Mouse (Mus musculus) erythroblast, embryonic 14.5 days (primary cell): ENCODE data around the gene Kyat1. TPM values are rescaled to one million over a fixed set of nuclear protein-coding genes. Genes with fewer than 3 reads are reported as not detected.
"Not testable (repeated sequence)": the region's sequence is repeated elsewhere in the genome, so short reads cannot be mapped to it uniquely, and the experiment has no call there.

Experiments
- H3K27me3 ChIP-seq: 2 replicates; pipeline ENCODE4 v1.6.1; 2012; ENCODE audit warnings: inconsistent platforms; ENCODE audit not compliant: control insufficient read depth
- H3K36me3 ChIP-seq: 2 replicates; pipeline ENCODE4 v1.6.1; 2012; ENCODE audit warnings: mild to moderate bottlenecking, inconsistent platforms; ENCODE audit not compliant: control insufficient read depth
- H3K4me1 ChIP-seq: 2 replicates; pipeline ENCODE4 v1.6.1; 2012; ENCODE audit warnings: inconsistent platforms; ENCODE audit not compliant: control insufficient read depth
- H3K4me3 ChIP-seq: replicated peaks from 2 replicates; pipeline ENCODE3; 2012; ENCODE audit warnings: moderate library complexity, mild to moderate bottlenecking, inconsistent platforms
- H3K9me3 ChIP-seq: 2 replicates; pipeline ENCODE4 v1.6.1; 2012; ENCODE audit warnings: low read length, inconsistent platforms, mixed read lengths; ENCODE audit not compliant: control insufficient read depth
- GATA1 ChIP-seq: IDR thresholded peaks from 2 replicates; pipeline ENCODE4 v1.6.1; 2012; ENCODE audit warnings: low read length, inconsistent platforms, mixed read lengths
- TAL1 ChIP-seq: IDR thresholded peaks from 3 replicates; pipeline ENCODE4 v1.6.1; 2012; ENCODE audit warnings: low read length, inconsistent platforms, mixed read lengths
- polyA plus RNA-seq: library from polyadenylated mRNA; stranded (reverse); fragments of >175 nt; gene quantifications from 2 replicates; pipeline ENCODE4 v1.2.3, GENCODE M21; 2012

Gene Kyat1
- polyA plus RNA-seq, 1 experiment: 0.34 TPM

DNA sequence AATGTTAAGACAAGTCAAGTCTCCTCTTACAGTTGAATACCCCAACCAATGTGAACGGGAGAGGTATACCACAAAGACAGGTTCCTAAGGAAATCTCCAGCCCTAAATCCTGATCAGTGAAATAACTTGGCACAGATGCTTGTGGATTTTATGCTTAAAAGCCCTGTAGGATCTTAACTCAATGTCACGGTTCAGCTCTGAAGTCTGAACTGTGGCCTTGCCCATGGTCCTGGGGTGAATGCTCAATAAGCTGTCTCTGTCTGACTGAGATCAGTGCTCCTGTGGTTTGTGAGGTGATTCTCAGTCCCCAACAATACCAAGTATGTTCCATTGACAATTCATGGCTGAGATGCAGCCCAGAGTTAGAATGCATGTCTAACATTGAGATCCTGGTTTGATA, 23.2 kb downstream of the Kyat1 start:
- Histone ChIP-seq H3K36me3 (peaks cover 26% of the 10 kb centered on the region), H3K4me1 (peaks cover 58% of the 10 kb centered on the region), H3K27me3 (no peaks in the 10 kb centered on the region), H3K4me3 (no peak overlapping the region), H3K9me3 (peaks cover 6% of the 10 kb centered on the region; the same call in 1 of the 2 replicates)
- TF ChIP-seq GATA1 (no peak), TAL1 (no peak)

DNA sequence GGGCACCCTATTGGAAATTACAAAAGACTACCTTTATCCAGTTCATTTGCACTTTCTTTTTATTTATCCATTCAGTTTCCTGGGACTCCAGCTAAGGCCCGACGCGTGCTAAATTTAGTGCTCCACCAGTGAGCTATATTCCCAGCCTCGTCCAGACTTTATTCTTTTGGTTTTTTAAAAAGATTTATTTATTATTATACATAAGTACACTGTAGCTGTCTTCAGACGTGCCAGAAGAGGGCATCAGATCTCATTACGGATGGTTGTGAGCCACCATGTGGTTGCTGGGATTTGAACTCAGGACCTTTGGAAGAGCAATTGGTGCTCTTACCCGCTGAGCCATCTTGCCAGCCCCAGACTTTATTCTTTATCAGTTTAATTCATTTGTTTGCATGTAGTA, 26.9 kb downstream of the Kyat1 start:
- Histone ChIP-seq H3K36me3 (peaks cover 37% of the 10 kb centered on the region), H3K4me3 (peak overlapping the region; percentile 90), H3K4me1 (peaks cover 34% of the 10 kb centered on the region)
- H3K27me3 ChIP-seq, H3K9me3 ChIP-seq: not testable (repeated sequence)

DNA sequence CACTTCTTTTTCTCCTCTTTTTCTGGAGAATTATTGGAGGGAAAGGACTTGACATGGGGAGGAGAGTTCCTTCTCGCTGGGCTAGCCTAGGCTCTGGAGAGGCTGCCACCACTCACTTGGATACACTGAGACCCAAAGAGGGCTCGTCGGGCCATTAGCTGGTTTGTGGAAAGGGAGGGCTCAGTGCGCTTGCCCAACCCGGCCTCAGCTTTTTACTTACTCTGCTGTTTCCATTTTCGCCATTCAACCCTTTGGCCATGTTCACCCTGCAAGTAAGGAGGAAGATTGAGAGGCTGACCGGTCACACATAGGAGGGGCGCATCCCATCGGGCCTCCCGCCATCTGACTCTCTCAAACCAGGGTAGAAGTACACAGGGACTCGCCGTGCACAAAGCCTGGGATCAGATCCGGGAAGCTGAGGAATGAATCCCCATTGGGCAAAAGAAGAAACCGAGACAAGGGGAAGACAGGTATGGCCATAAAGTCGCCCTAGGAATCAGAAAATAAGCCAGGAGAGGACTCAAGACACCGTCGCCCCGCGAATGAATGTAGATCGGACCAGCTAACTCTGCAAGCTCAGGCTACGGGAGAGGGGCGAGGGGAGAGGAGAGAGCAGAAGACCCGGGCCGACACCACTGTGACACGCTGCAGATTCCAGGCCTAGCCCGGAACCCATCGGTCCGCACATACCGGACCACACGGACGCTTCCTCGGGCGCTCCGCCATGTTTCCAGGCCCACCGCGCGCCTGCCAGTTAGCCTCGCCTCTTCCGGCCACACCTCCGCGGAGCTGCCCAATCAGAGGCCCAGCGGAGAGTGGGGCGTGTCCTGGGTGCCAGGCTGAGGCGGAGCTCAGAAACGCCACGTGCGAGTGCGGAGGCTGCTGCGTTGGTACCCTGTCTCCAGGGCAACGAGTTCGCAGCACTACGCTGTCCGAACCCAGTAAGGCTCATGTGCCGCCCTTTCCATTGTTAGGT, 27.7 kb downstream of the Kyat1 start, which contains the start of gene Spout1:
Gene Spout1 (minus strand): TSS at position 760 of the 976 bp plus-strand sequence.
- Histone ChIP-seq H3K36me3 (peaks cover 44% of the 10 kb centered on the region), H3K4me1 (peaks cover 34% of the 10 kb centered on the region), H3K4me3 (peak within 1 kb of the TSS; percentile 90), H3K27me3 (no peaks in the 10 kb centered on the region), H3K9me3 (peaks cover 7% of the 10 kb centered on the region)
- no peak for TF ChIP-seq TAL1
- no peak for TF ChIP-seq GATA1

DNA sequence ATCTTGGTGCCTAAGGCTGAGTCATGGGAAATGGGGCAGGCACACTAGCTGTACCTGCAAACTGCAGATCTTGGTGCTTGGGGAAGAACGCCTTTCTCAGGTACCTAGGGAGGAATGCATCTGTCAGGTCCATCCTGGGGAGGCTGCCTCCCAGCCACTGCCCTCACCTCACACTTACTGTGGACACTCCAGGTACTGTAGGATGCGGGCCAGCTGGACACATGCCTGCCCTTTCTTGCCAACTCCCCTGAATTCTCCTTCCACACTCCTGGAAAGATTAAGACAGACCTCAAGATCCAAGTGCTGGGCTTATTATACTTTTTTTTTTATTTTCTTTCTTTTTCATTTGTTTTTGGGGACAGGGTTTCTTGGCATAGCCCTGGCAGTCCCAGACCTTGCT, 29.1 kb downstream of the Kyat1 start:
- peaks cover 53% of the 10 kb centered on the region for H3K36me3 ChIP-seq
- TF ChIP-seq GATA1: no peak
- no peak for TF ChIP-seq TAL1
- no peak overlapping the region for H3K4me3 ChIP-seq

DNA sequence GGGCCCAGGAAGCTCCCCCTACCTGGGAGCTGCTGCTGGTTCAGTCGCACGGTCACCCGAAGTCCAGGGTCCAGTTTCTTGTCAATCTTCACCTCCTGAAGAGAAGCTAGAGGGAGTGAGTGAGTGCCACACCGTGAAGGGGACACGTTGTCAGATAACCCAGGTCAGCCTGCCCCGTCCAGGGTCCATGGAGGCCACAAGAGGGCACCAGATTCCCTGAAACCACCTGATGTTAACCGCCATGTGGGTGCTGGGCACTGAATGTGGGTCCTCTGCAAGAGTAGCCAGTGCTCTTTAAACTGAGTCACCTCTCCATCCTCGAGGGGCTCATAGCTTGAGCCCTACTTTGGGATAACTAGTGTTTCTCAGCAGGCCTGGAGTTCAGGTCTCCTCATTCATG, 29.8 kb downstream of the Kyat1 start:
- peaks cover 47% of the 10 kb centered on the region for H3K4me1 ChIP-seq
- peaks cover 7% of the 10 kb centered on the region for H3K9me3 ChIP-seq
- no peaks in the 10 kb centered on the region; the same call in 1 of the 2 replicates for H3K27me3 ChIP-seq
- H3K36me3 ChIP-seq: peaks cover 53% of the 10 kb centered on the region
- TF ChIP-seq TAL1: no peak
- TF ChIP-seq GATA1: no peak
- no peak overlapping the region for H3K4me3 ChIP-seq

More for the DNA sequence above, 29.1 kb downstream of the Kyat1 start:
- peaks cover 45% of the 10 kb centered on the region for H3K4me1 ChIP-seq
- no peaks in the 10 kb centered on the region for H3K27me3 ChIP-seq
- peaks cover 7% of the 10 kb centered on the region for H3K9me3 ChIP-seq

DNA sequence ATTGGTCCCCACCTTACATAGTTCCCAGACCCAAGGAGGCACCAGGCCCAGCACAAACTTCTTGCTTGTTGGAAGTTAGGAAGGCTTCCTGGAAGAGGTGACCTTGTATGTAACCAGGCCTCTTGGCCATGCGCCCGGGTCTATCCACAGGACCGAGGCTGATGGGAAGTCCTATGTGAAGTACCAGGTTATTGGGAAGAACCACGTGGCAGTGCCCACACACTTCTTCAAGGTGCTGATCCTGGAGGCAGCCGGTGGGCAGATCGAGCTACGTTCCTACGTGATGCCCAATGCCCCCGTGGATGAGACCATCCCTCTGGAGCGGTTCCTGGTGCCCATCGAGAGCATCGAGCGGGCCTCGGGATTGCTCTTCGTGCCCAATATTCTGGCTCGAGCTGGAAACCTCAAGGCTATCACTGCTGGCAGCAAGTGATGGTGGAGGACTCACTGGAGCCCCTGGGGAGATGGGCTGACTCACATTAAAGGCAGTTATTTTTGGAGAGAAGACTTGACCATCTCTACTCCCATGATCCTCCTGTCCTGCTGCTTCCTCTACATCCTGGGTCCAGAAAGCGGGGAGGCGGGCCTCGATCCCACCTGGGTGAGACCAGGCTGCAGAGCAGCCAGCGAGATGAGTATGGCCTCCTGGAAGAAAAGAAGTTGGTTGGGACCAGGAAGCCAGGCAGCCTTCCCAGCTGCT, 32.0 kb downstream of the Kyat1 start:
- no peak for TF ChIP-seq GATA1
- no peak for TF ChIP-seq TAL1
- Histone ChIP-seq H3K27me3 (no peaks in the 10 kb centered on the region; the same call in 1 of the 2 replicates), H3K36me3 (peaks cover 53% of the 10 kb centered on the region), H3K9me3 (peaks cover 7% of the 10 kb centered on the region), H3K4me3 (no peak overlapping the region), H3K4me1 (peaks cover 44% of the 10 kb centered on the region)

DNA sequence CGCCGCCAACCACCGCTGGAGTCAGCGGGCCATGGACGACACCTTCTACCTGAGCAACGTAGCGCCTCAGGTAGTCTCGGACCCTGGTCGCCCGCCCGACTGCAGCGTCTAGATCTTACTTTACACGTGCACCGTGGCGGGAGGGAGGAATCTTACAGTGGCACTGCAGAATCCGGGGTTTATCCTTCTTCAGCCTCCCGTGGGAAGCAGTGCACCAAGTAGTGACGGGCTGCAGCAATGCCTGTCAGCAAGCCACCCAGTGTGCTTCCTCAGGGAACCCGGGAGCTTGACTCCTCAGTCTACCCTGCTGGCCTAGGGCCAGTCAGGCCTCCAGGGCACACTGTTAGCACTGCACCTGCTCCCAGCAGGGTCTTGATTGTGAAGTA, 33.7 kb downstream of the Kyat1 start:
- TF ChIP-seq GATA1: no peak
- no peak for TF ChIP-seq TAL1
- Histone ChIP-seq H3K36me3 (peaks cover 49% of the 10 kb centered on the region), H3K4me3 (peak overlapping the region; percentile 72), H3K27me3 (no peaks in the 10 kb centered on the region; the same call in 1 of the 2 replicates), H3K4me1 (peaks cover 27% of the 10 kb centered on the region), H3K9me3 (peaks cover 22% of the 10 kb centered on the region)

DNA sequence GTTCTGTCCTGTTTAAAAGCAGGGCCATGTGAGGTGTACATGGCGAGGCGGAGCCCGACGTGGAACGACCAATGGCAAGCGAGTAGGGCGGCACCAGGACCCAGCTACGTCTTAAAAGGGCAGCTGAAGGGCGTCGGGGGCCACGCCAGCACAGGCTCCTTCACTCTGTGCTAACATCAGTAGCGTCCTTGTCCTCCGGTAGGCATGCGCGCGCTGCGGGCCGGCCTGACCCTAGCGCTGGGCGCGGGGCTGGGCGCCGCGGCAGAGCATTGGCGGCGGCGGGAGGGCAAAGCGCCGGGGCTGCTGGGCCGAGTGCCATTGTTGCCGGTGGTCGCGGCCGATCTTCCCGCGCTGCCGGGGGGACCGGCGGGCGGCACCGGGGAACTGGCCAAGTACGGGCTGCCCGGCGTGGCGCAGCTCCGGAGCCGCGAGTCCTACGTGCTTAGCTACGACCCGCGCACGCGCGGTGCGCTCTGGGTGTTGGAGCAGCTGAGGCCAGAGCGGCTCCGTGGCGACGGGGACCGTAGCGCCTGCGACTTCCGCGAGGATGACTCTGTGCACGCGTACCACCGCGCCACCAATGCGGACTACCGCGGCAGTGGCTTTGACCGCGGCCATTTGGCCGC, 34.2 kb downstream of the Kyat1 start, which contains the start of gene Endog:
Gene Endog (plus strand): TSS at position 123 of the 626 bp plus-strand sequence.
- H3K9me3 ChIP-seq: peaks cover 26% of the 10 kb centered on the region
- TF ChIP-seq TAL1 (no peak), GATA1 (no peak)
- peak within 1 kb of the TSS; percentile 72 for H3K4me3 ChIP-seq
- H3K27me3 ChIP-seq: no peaks in the 10 kb centered on the region; the same call in 1 of the 2 replicates
- peaks cover 24% of the 10 kb centered on the region for H3K4me1 ChIP-seq
- H3K36me3 ChIP-seq: peaks cover 44% of the 10 kb centered on the region
